Mouse (Mus musculus) layer of hippocampus, postnatal 25 days (tissue): ENCODE data around the gene Gal3st2c. TPM values are rescaled to one million over a fixed set of nuclear protein-coding genes. Genes with fewer than 3 reads are reported as not detected.
"Not testable (repeated sequence)": the region's sequence is repeated elsewhere in the genome, so short reads cannot be mapped to it uniquely, and the experiment has no call there.

Experiments used
- DNase-seq, 2 experiments: peaks; one replicate each; pipeline ENCODE4 v3.0.0; 2022; ENCODE audit warnings: mixed read lengths in 2 of 2, low spot score in 1 of 2; ENCODE audit errors: extremely low spot score in 1 of 2
- total RNA-seq, 2 experiments: library from RNA; stranded (reverse); gene quantifications; 2 replicates each; pipeline ENCODE4 v1.2.3; 2021

The Gal3st2c gene
- total RNA-seq, result under 1 TPM; 0.05 TPM

DNA sequence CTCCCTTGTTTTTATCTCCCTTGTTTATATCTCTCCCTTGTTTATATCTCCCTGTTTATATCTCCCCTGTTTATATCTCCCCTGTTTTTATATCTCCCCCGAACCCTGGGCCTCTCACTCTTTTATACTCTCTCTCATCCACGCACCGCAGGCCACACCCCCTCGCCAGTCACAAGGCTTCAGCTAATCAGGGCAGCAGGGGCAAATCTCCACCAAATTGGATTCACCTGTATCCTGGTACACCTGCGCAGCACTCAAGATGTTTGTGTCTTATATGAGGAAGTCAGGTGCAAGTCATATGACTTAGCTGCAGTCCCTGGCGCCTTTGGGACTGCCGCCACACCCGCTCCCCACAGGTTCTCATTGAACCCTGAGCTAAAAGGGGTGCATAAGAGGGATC is at the start of gene Gal3st2c:
Gene Gal3st2c, plus strand, starts transcription at position 301 of the 400 bp plus-strand sequence.
- not testable (repeated sequence) for DNase-seq

DNA sequence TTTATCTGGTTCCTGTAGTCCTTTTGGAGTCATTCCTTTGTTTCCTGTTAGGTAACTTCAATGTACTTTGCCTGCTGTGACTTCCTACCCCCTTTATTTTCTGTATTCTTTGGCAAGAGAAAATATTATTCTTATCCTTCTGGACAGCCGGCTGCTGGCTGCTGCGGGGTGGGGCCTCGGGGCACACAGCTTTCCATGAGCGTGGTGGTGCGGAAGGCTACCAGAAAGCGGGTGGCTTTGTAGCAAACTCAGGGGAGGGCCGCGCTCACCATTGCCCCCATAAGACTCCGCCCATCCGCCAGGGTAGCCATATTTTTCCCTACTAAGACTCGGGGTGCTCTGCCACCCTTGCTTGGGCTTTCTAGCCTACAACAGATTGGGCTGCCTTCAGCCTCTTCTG is 41.2 kb upstream of the Gal3st2c start:
- DNase-seq, result not testable (repeated sequence)

DNA sequence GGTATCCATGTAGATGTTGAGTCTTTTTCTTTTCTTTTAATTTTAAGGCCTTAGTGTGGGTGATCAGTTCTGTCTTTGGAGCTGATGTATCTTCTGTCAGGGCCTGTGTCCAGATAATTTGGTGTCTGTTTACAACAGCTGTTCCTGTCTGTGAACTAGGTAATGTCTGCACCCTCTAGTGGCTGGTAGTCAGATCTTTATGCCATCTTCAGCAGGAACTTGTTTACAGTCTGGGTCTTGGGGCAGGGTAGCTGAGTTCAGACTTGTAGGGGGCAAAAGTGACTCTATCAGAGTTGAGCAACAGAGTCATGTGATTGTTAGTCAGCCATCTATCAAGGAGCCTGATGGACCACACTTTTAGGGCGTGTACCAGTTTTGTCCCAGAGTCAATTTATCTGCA is 23.8 kb upstream of the Gal3st2c start:
- not testable (repeated sequence) for DNase-seq

DNA sequence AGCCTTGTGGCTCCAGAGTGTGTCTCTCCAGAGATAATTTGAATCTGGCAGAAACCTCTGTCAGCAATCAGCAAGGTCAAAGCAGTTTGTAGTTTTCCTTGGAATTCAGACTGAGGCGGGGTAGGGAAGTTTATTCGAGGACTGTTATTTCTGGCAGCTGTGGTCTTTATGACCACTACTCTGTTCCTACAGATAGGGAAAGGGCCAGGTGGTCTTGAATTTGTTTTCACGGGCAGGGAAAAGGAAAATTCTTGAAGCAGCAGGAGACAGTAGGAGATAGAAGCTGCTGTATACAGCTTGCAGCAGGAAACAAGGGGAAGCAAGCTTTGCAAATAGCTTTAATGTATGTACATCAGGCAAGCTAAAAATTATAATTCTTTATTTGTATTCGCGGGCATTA is 19.9 kb upstream of the Gal3st2c start:
- not testable (repeated sequence) for DNase-seq

DNA sequence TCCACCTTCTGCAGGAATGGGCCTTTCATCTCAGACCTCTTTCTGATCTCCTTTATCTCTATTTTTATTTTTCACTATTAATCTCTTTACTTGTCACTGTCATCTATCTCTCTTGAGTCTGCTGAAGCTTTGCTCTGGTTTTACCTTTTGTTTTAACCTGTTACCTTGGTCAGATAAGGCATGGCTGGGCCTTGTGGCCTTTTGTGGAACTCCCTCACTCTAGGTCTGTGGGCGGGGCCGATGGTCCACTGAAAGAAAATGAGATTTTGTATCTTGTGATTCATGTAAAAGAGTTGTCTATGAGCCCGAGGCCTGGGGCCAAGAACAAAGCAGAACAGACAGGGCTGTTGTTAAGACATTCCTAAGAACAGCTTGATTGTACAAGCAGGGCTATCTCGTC is 19.5 kb upstream of the Gal3st2c start:
- not testable (repeated sequence) for DNase-seq

DNA sequence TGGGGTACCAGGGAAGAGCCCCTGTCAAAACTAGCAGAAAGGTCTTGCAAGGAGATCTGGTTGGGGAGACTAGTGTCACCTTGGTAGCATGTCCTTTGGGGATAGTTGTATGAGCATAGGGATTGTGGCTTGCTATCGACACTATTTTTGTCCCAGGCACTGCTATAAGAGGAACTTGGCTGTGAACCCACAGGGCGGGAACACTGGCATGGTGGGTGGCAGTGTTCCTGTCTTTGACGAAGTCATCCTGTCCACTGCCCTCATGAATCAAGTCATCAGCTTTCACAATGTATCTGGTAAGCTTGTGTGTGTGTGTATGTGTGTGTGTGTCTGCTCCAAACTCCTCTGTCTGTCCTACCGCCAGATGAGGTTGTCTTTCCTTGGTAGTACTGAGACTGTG is 14.5 kb upstream of the Gal3st2c start:
- DNase-seq, result not testable (repeated sequence)

DNA sequence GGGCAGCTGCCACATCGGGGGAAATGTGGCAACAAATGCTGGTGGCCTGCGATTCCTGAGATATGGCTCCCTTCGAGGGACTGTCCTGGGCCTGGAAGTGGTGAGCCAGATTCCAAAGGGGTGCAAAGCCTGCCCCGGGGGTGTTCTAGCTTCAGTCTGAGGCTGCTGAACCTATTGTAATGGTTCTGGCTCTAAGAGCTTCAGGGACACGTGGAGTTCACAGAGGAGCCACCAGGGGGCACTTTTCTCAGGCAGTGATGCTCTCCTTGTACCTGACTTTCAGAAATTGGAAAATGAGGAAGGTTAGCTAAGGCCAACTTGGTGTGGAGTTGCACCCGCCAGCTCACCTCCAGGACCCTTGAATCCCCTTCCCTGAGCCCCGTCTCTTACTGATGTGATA is 12.0 kb upstream of the Gal3st2c start:
- not testable (repeated sequence) for DNase-seq

DNA sequence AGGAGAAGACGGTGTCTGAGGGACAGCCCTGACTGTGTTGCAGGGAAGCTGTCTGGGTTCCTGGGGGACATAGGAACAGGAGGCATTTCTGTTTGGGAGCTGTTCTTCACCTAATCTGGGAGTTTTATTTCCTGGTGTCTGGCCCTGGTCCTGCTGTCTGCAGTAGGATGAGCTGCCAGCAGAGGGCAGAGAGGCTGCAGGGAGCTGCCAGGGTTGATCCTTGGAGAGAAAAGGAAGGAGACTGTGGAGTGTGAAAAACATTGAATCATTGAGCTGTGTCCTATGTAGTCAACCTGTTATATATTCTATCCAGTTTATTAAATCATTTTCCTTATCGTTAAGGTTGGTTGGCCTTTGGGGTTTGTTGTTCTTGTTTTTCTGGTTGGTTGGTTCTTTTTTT is 9.4 kb upstream of the Gal3st2c start:
- DNase-seq, result not testable (repeated sequence)

DNA sequence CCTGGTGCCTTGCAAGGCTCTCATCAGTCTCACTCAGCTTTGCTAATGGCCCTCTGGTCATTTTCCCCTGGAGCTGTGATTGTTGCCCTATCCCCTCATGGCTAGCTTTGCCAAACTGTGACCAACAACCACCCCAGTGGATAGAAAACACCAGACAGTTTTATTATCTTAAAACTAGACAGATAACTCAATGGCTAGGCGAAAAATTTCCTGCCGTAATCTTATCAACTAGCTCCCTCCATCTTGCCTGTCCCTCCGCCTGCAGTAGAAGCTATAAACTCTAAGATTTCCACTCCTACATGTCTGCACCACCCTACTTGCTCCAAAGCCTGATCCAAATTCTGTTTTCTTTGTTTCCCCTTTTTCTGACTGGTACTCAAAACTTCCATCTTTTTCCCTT is 4.1 kb upstream of the Gal3st2c start:
- DNase-seq, result no peak

DNA sequence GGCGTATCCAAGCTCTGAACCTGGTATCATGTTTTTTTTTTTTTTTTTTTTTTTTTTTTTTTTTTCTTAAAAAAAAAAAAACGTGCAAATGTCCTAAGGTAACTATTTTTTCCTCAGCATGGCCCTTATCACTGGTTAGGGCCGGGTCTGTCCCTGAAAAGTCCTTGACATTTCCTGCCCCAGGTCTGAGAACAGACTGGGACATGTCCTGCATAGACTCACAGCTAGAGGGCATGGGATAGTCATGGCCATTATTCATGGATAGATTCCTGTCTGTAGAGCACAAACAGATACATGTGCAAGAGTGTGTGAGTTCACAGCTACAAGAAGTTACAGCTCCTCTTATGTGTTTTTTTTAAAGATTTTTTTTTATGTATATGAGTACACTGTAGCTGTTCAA is 1.5 kb upstream of the Gal3st2c start:
- DNase-seq, result no peak

DNA sequence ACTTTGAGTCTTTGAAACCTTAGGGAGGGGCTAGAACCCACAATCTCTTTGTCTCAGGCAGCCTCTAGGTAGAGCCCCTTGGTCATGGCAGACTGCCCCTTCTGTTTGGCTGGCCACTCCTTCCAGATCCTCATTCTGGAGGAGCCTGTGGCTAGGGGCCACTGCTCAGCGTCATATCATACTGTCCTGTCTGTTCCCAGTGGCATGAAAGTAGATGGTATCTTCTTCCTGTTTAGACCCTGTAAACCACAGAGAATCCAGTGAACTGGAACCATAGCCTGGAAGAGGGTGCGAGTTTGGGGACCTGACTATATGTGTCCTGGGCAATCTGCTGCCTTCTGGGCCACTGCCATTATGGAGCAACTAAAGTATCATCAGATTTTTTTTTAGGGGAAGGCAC is 759 bp downstream of the Gal3st2c start:
- not testable (repeated sequence) for DNase-seq

DNA sequence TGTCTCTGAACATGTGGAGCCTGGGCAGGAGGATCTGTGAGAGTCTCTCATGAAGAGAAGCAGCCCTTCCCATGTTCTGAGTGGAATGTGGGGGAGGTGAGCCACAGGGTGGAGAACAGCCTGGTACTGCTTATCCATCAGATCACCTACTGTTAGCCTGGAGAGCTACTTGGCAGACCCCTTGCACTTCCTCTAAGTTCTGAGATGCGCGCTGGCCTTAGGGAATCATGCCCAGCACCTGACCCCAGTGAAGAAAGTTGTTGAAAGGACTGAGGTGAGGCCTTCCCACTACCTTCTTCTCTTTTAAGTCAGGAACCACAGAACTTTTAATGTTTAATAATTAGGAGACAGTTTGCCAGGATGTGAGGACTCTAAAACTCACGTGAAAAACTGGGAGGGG is 1.2 kb downstream of the Gal3st2c start:
- not testable (repeated sequence) for DNase-seq

DNA sequence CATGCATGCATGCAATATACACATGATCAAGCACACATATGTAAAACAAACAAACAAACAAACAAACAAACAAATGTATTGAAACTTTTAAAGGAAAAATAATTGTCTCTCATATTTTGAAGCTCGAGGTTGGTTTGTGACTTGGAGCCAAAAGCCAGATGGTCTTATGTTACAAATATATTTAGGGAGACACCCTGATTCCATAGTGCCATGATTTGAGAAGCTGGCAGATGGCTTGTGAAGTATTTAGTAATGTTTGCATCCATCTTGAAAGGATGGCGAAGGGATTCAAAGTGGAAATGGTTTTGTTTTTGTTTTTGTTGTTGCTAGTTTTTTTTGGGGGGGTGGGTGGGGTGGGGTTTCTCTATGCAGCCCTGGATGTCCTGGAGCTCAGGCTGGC is 10.7 kb downstream of the Gal3st2c start:
- no peak for DNase-seq

DNA sequence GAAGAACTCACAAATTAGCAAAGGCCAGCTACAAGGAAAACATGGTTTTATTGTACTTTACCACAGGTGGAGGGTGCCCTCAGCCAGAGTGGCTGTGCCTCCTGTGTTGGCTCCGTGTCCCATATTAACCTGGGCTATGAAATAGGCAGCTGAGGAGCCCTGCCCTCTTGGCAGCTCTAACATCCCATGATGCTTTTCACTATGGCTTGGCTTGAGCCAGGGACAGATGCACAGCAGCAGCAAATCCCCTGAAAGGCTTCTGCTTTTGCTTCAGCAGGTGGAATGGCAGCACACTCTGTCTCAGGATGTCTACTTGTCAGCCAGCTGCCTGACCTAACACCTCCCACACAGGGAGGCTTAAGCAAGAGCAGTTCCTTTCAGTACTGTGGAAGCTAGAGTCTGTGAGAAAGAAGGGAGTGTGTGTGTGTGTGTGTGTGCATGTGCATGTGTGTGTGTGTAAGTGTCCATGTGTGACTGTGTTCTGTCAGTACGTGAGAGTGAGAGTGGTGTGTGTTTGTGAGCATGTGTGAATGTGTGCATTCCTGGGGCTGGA is 15.7 kb downstream of the Gal3st2c start:
- not testable (repeated sequence) for DNase-seq

DNA sequence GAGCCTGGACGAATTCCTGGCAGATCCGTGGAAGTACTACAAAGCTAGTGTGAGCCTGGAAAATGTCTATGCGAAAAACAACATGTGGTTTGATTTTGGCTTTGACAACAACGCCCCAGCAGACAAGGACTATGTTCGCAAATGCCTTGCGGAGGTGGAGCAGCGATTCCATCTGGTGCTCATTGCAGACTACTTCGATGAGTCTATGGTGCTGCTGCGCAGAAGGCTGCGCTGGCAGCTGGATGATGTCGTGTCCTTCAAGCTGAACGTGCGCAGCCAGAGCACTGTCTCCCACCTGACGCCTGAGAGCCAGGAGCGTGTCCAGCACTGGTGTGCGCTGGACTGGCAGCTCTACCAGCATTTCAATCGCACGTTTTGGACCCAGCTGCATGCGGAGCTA is 18.5 kb downstream of the Gal3st2c start:
- peak in 1 of 2 experiments; percentile 33 for DNase-seq

DNA sequence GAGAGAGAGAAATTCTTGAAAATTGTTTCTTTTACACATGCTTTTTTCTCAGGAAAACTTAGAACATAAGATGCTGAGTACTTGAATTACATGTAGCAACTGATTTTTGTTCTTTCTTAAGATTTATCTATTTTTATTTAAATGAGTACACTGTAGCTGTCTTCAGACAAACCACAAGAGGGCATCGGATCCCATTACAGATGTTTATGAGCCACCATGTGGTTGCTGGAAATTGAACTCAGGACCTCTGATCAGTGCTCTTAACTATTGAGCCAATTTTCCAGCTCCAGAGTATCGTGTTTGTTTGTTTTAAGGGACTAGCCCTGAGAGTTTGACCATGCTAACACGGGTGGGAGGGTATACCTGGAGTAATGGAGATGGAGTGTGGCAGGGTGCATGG is 21.3 kb downstream of the Gal3st2c start:
- DNase-seq, result no peak

DNA sequence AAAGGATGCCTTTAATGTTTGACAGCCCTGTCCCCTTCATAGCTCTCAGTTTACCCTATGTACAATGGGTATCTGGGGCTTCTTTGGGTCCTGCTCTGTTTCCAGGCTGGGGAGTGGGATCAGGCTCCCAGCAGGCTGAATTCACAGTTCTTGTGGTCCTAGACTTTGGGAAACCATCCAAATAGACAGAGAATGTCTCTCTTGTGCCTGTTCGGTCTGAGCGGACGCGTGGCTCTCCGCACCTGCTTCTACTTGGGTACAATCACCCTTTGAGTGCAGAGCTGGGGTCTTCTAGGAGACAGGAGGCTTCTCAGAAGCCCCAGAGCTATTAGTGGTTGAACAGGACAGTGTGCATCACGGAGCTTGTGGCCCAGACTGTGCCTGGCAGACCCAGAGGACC is 29.8 kb downstream of the Gal3st2c start, which contains the start of gene Neu4:
Gene Neu4, plus strand, starts transcription at position 301 of the 400 bp plus-strand sequence.
- no peak for DNase-seq

DNA sequence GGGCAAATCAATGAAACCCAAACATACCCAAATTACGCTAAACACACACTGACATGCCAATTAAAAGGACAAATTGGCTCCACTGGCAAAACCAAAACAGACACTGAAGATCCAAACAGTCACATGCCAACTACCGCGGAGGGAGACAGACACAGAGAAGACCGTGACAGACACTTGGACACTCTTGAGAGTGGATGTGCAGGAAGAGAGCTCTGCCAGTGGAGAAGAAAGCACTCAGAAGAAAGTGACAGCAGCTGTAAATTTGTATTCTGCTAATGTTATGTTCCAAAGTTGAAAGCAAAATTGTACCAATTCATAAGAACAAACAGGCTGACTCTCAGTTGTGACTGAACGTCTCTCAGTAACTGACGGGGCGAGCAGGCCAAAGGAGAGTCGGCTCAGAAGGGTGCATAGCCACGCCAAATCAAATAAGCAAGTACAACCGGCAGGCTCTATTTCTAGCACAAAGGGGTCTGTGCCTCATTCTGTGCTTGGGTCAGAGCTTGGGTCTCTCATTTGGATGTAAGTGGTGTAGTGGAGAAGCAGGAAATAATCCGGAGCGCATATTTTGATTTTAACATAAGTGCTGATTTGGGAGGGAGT is 37.3 kb downstream of the Gal3st2c start:
- DNase-seq, result no peak

DNA sequence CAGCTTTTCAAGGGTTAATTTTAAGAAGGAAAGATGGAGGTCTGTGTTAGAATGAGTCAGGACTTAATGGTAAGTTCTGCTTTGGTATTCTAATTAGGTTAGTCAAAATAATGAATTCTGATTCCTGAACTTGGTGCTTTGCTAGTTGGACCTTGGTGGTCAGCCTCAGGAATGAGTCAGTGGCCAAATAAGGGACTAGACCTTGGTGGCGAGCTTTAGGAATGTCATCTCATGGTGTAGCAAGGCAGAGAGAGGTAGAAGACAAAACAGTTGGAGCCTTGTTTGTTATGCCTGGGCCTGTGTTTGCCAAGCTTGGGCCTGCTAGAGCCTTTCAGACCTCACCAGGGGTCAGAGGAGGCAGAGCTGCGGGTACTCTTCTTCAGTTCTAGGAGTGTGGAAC is 38.4 kb downstream of the Gal3st2c start:
- no peak for DNase-seq

DNA sequence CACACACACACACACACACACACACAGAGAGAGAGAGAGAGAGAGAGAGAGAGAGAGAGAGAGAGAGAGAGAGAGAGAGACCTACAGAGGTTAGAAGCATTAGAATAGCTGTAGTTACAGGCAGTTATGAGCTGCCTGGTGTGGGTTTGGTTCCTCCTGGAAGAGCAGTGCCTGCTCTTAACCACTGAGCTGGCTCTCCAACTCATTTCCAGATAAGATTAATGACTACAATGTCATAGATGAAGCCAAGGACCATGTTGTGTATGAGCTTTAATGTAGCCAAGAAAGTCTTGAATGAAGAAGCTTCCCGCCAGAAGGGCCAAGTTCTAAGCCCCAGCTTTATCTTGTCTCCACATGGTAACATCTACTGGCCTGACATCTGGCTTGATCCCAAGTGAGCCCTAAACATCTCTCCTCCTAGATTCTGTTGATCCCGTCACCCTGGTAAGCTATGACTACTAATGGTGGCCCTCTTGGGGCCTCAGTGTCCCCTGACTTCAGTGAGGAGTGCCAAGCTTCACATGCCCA is 42.8 kb downstream of the Gal3st2c start:
- DNase-seq, result no peak

DNA sequence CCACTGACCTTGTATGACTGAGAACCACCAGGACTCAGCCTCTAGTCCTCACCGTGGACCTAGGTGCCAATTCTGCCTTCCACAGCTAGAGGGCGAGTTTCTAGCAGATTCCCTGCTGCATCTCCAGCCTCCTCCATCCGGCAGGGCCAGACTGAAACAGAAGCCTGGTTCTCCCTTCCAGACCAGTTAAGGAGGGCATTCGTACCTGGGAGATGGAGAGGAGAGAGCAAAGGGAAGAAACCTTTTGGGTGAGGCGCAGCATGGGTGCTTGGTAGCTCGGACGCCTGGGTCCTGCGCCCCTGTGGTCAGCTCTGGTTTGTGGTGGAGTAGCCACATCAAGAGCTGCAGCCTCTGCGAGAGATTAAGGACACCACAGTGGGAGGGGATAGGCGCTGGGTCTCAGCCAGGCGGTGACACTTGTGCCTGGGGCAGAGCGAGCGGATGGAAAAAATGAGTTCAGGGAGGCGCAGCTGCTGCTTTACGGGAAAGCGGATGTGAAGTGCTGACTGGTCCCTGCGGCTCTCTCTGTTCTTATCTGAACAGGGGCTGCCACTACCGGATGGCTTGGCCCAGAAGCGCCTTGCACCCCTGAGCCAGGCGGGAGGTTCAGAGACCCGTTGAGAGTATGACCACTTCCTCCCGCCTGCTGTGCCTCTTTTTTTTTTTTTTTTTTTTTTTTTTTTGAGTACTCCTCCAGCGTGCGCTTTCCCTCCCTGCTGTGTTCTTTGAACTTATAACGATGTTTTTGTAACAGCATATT is 44.9 kb downstream of the Gal3st2c start:
- peak; percentile 64 to 77 for DNase-seq
